In the genomic region with DNA sequence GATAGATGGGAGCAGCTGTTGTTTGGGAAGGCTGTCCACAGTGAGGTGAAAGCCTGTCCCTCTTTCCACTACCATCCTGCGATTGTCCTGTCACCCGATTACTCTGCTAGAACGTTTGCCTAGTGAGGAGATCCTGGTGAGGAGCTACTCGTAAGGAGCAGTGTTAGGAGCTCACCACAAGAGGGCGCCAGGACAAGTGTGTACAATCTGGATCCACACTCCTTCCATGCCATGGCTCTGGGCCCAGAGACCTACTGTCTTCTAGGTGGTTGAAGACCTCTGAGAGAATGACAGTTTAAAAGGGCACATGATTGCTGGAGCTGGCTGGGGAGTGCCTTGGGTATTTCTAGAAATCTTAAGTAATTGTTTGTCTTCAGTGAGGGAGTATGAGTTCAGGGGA, we compare ENCODE assay signal across 8 mouse cellular contexts. TPM values are rescaled to one million over a fixed set of nuclear protein-coding genes. Genes with fewer than 3 reads are reported as not detected.
A peak's percentile ranks its signal among the peaks of the same experiment; 100 is the strongest.
DNase-seq lines count a peak whose midpoint lies in the region; ATAC-seq lines count a peak whose summit lies in the region.

No protein-coding gene starts in this region.

- no peak overlapping the region for H3K27ac ChIP-seq in midbrain, embryonic 10.5 days (replicated peaks)
- no peak overlapping the region for H3K27ac ChIP-seq in midbrain, embryonic 16.5 days (ENCODE audit: low read length)
- H3K27ac ChIP-seq in embryonic facial prominence, embryonic 10.5 days (replicated peaks): no peak overlapping the region
- H3K27ac ChIP-seq in midbrain, embryonic 14.5 days (replicated peaks; ENCODE audit: low read depth, low read length): no peak overlapping the region

- peaks cover 36% of the 10 kb centered on the region for H3K36me3 ChIP-seq in midbrain, embryonic 10.5 days
- peaks cover 10% of the 10 kb centered on the region for H3K36me3 ChIP-seq in midbrain, embryonic 16.5 days (ENCODE audit: control insufficient read depth, insufficient read depth, low read length)
- H3K36me3 ChIP-seq in embryonic facial prominence, embryonic 10.5 days (replicated peaks): peaks cover 52% of the 10 kb centered on the region
- peaks cover 31% of the 10 kb centered on the region for H3K36me3 ChIP-seq in midbrain, embryonic 14.5 days (ENCODE audit: control insufficient read depth, insufficient read depth, low read length)

- H3K9ac ChIP-seq in midbrain, embryonic 16.5 days (ENCODE audit: low read depth, low read length): no peak overlapping the region
- no peak overlapping the region for H3K9ac ChIP-seq in midbrain, embryonic 14.5 days (replicated peaks; ENCODE audit: low read length)

- DNase-seq in midbrain, embryonic 10.5 days (ENCODE audit: low spot score): peak; percentile 69
- DNase-seq in adrenal gland, postnatal 36 days: peak; percentile 75 to 82
- peak; percentile 75 for DNase-seq in embryonic facial prominence, embryonic 10.5 days (ENCODE audit: low spot score)
- peak; percentile 70 to 87 for DNase-seq in left cerebral cortex, postnatal 10 days (ENCODE audit: extremely low spot score in 1 of 2, low spot score in 2 of 2)
- DNase-seq in midbrain, embryonic 14.5 days: peak; percentile 85
- DNase-seq in testis, postnatal 10 days (ENCODE audit: low spot score): peak; percentile 90

- no peaks in the 10 kb centered on the region for H3K4me1 ChIP-seq in midbrain, embryonic 10.5 days
- no peaks in the 10 kb centered on the region for H3K4me1 ChIP-seq in midbrain, embryonic 16.5 days (ENCODE audit: control insufficient read depth, insufficient read depth, low read length)
- H3K4me1 ChIP-seq in embryonic facial prominence, embryonic 10.5 days: peaks cover 16% of the 10 kb centered on the region
- H3K4me1 ChIP-seq in midbrain, embryonic 14.5 days (ENCODE audit: control insufficient read depth, insufficient read depth, low read length): no peaks in the 10 kb centered on the region

- no peak overlapping the region for H3K4me2 ChIP-seq in midbrain, embryonic 16.5 days (ENCODE audit: low read length)
- H3K4me2 ChIP-seq in midbrain, embryonic 14.5 days (ENCODE audit: low read length): no peak overlapping the region

- intact Hi-C loops in left cerebral cortex, postnatal 10 days (cut with DNase I): loop anchor here (5.0 kb wide), 1 partner anchor 75 kb away; the partner anchor contains the start of gene Itih1

- WGBS in midbrain, embryonic 10.5 days: 42% methylated on average over 5 of the region's 5 CpGs
- 23% methylated on average over 5 of the region's 5 CpGs for WGBS in midbrain, embryonic 16.5 days
- WGBS in embryonic facial prominence, embryonic 10.5 days: 34% methylated on average over 5 of the region's 5 CpGs
- 36% methylated on average over 5 of the region's 5 CpGs for WGBS in midbrain, embryonic 14.5 days

- H3K4me3 ChIP-seq in midbrain, embryonic 10.5 days: no peak overlapping the region
- H3K4me3 ChIP-seq in midbrain, embryonic 16.5 days (ENCODE audit: low read depth, low read length): no peak overlapping the region
- H3K4me3 ChIP-seq in embryonic facial prominence, embryonic 10.5 days: no peak overlapping the region
- no peak overlapping the region for H3K4me3 ChIP-seq in midbrain, embryonic 14.5 days (replicated peaks; ENCODE audit: low read depth, low read length)

- no peak; the same call in 1 of the 2 replicates for ATAC-seq in midbrain, embryonic 16.5 days
- ATAC-seq in hematopoietic stem cell, adult 5-6 weeks (replicated peaks in 1 of 2; ENCODE audit: insufficient read depth in 1 of 2, low FRiP score in 2 of 2, low TSS enrichment in 1 of 2, low read depth in 1 of 2, poor library complexity in 2 of 2, severe bottlenecking in 2 of 2): peak; percentile 67 to 80
- no peak for ATAC-seq in midbrain, embryonic 14.5 days (ENCODE audit: low FRiP score, low TSS enrichment)

- H3K9me3 ChIP-seq in midbrain, embryonic 10.5 days (replicated peaks): no peaks in the 10 kb centered on the region
- H3K9me3 ChIP-seq in midbrain, embryonic 16.5 days (replicated peaks; ENCODE audit: control insufficient read depth, low read length, poor library complexity, severe bottlenecking): no peaks in the 10 kb centered on the region
- no peaks in the 10 kb centered on the region for H3K9me3 ChIP-seq in embryonic facial prominence, embryonic 10.5 days
- no peaks in the 10 kb centered on the region for H3K9me3 ChIP-seq in midbrain, embryonic 14.5 days (ENCODE audit: control insufficient read depth, low read length)

- no peaks in the 10 kb centered on the region for H3K27me3 ChIP-seq in midbrain, embryonic 10.5 days (ENCODE audit: low read depth, poor library complexity, severe bottlenecking)
- H3K27me3 ChIP-seq in midbrain, embryonic 16.5 days (ENCODE audit: control insufficient read depth, insufficient read depth, low read depth, low read length): no peaks in the 10 kb centered on the region
- no peaks in the 10 kb centered on the region for H3K27me3 ChIP-seq in embryonic facial prominence, embryonic 10.5 days (replicated peaks; ENCODE audit: low read depth, poor library complexity, severe bottlenecking)
- no peaks in the 10 kb centered on the region for H3K27me3 ChIP-seq in midbrain, embryonic 14.5 days (ENCODE audit: control insufficient read depth, insufficient read depth, low read length)

RNA-seq across cellular contexts. Expression of gene Mustn1, which starts 12.0 kb away (rescaled TPM):
- polyA plus RNA-seq in midbrain, embryonic 10.5 days (2016; fragmentation: Nextera tagmentation; extraction: Ambion mirVana): 0.19 and 0.46 TPM in 2 replicates
- polyA plus RNA-seq in midbrain, embryonic 16.5 days (2015; fragmentation: Nextera tagmentation; extraction: Ambion mirVana): 0.51 and 0.68 TPM in 2 replicates
- total RNA-seq in adrenal gland, postnatal 36 days (2021): 1 to 10 TPM; 2.2 to 4.7 TPM
- 0.52 and 0.67 TPM in 2 replicates for polyA plus RNA-seq in embryonic facial prominence, embryonic 10.5 days (2016; fragmentation: Nextera tagmentation; extraction: Ambion mirVana)
- not detected in 2 replicates for total RNA-seq in hematopoietic stem cell, adult 5-6 weeks (2017)
- 1 to 10 TPM; 2.2 to 2.8 TPM for total RNA-seq in left cerebral cortex, postnatal 10 days (2021)
- polyA plus RNA-seq in midbrain, embryonic 14.5 days (2014; fragmentation: Nextera tagmentation; extraction: Ambion mirVana): 0.18 and 0.34 TPM in 2 replicates

RNA-seq across cellular contexts. Expression of gene Itih4, which starts 19.2 kb away (rescaled TPM):
- polyA plus RNA-seq in midbrain, embryonic 10.5 days (2016; fragmentation: Nextera tagmentation; extraction: Ambion mirVana): not detected in 2 replicates
- not detected in 2 replicates for polyA plus RNA-seq in midbrain, embryonic 16.5 days (2015; fragmentation: Nextera tagmentation; extraction: Ambion mirVana)
- 1 to 10 TPM; 4.5 to 5.3 TPM for total RNA-seq in adrenal gland, postnatal 36 days (2021)
- not detected in 2 replicates for polyA plus RNA-seq in embryonic facial prominence, embryonic 10.5 days (2016; fragmentation: Nextera tagmentation; extraction: Ambion mirVana)
- 0.06 TPM in 1 of 2 replicates, not detected in the other for total RNA-seq in hematopoietic stem cell, adult 5-6 weeks (2017)
- under 1 TPM in 1 of 2 experiments, not detected in 1; 0.32 TPM for total RNA-seq in left cerebral cortex, postnatal 10 days (2021)
- not detected in 2 replicates for polyA plus RNA-seq in midbrain, embryonic 14.5 days (2014; fragmentation: Nextera tagmentation; extraction: Ambion mirVana)

RNA-seq across cellular contexts. Expression of gene Tmem110, which starts 41.7 kb away (rescaled TPM):
- polyA plus RNA-seq in midbrain, embryonic 10.5 days (2016; fragmentation: Nextera tagmentation; extraction: Ambion mirVana): 20.3 and 24.4 TPM in 2 replicates
- polyA plus RNA-seq in midbrain, embryonic 16.5 days (2015; fragmentation: Nextera tagmentation; extraction: Ambion mirVana): 22.3 and 22.9 TPM in 2 replicates
- total RNA-seq in adrenal gland, postnatal 36 days (2021): 10 to 100 TPM; 16.9 to 26.3 TPM
- 29.5 and 30.2 TPM in 2 replicates for polyA plus RNA-seq in embryonic facial prominence, embryonic 10.5 days (2016; fragmentation: Nextera tagmentation; extraction: Ambion mirVana)
- 7.1 and 8.6 TPM in 2 replicates for total RNA-seq in hematopoietic stem cell, adult 5-6 weeks (2017)
- total RNA-seq in left cerebral cortex, postnatal 10 days (2021): 10 to 100 TPM; 22.6 to 24.3 TPM
- polyA plus RNA-seq in midbrain, embryonic 14.5 days (2014; fragmentation: Nextera tagmentation; extraction: Ambion mirVana): 16.1 and 18.7 TPM in 2 replicates

RNA-seq across cellular contexts. Expression of gene Itih3, which starts 56.5 kb away (rescaled TPM):
- 0.53 and 0.59 TPM in 2 replicates for polyA plus RNA-seq in midbrain, embryonic 10.5 days (2016; fragmentation: Nextera tagmentation; extraction: Ambion mirVana)
- 1.1 and 2.6 TPM in 2 replicates for polyA plus RNA-seq in midbrain, embryonic 16.5 days (2015; fragmentation: Nextera tagmentation; extraction: Ambion mirVana)
- 1 to 10 TPM in 1 of 2 experiments, under 1 TPM in 1; 0.16 to 2.0 TPM for total RNA-seq in adrenal gland, postnatal 36 days (2021)
- 0.36 TPM in 1 of 2 replicates, not detected in the other for polyA plus RNA-seq in embryonic facial prominence, embryonic 10.5 days (2016; fragmentation: Nextera tagmentation; extraction: Ambion mirVana)
- total RNA-seq in hematopoietic stem cell, adult 5-6 weeks (2017): not detected in 2 replicates
- total RNA-seq in left cerebral cortex, postnatal 10 days (2021): 1 to 10 TPM; 6.3 to 7.6 TPM
- 0.53 and 0.84 TPM in 2 replicates for polyA plus RNA-seq in midbrain, embryonic 14.5 days (2014; fragmentation: Nextera tagmentation; extraction: Ambion mirVana)

Comparison
In these comparisons a context has a peak if more than half of its experiments do, and no peak if none do; other contexts are left out.
1. ATAC-seq: peak in hematopoietic stem cell, adult 5-6 weeks (2 of 2); none in midbrain, embryonic 16.5 days (single experiment) and midbrain, embryonic 14.5 days (single experiment).
2. Peak in every context shown above with its lines, with median percentiles within 50 percentile points of each other: DNase-seq.